Mouse (Mus musculus) CD4-positive, CD25-positive, alpha-beta regulatory T cell, adult 9 weeks (primary cell): ENCODE results near the gene Krt27. TPM values are rescaled to one million over a fixed set of nuclear protein-coding genes. Genes with fewer than 3 reads are reported as not detected.

Source experiments
- polyA plus RNA-seq: library from polyadenylated mRNA; unstranded; fragments of 100-300 nt; shearing (Covaris generic); gene quantifications from one replicate; pipeline ENCODE4 v1.2.1, GENCODE M21; 2017

Gene Krt27
- polyA plus RNA-seq = not detected

DNA sequence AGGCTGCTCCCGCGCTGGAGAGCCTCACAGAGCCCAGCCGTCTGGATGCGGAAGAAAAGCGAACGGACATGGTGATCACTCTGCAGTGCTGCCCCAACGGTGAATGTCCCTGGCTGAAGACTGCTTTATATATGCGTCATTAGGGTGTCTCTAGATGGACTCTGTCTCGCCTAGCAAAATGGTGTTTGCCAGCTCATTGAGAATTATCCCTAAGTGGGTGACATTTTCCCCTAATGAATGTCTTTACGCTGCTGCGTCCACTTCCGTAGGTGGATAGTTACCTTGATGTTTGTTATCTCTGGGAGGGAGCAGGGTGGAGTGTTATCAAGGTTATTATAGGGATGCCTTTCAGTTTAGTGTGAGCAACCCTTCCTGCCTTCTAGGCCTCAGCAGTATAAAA is at the start of gene Krt27:
Gene Krt27 (minus strand): TSS at position 101 of the 400 bp plus-strand sequence.

GRCm38 (mm10) chr11:99389264-99389663 is 38.4 kb upstream of the Krt27 start, which contains the start of gene Krt10:
Gene Krt10 (minus strand): TSS chr11:99389364.

GRCm38 (mm10) chr11:99374803-99375202 is 23.9 kb upstream of the Krt27 start, which contains the start of gene Krt28:
Gene Krt28 (minus strand): TSS chr11:99374903.

DNA sequence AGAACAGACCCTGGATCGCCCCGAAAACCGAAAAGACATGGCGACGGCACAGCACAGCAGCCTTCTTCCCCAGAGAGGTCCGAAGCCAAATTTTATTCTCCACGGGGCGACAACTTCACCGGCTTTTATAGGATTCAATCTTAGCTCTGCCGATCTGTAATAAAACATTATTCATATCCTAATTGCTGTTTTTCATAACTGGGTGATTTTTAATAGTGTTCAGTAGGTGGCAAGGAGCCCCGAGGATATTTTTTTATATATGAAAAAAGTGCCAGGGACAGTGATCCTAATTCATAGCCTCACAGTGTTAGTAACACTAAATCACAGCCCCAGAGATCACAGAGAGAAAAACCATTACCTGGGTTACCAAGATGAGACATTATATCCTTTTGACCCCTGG is 13.0 kb downstream of the Krt27 start, which contains the start of gene Krt26:
Gene Krt26 (minus strand): TSS at position 101 of the 400 bp plus-strand sequence.

DNA sequence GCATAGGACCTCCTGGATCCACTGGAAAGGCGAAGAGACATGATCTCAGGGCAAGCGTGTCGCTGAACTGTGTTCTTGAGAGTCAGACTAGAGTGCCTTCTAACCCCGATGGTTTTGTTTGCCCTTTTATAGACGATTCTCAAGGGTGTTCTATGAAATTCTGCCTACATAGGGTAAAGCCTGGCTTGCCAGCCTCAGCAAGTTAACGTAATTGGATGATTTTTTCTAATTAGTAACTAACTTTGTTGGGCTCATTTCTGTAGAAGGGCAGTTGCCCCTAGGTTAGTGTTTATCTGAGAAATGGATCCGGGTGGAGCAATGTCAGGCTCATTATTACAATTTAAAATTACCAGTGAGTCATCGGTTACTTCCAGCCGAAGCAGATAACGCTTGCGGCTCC is 28.1 kb downstream of the Krt27 start, which contains the start of gene Krt25:
Gene Krt25 (minus strand): TSS at position 101 of the 400 bp plus-strand sequence.

Other genes starting within 250 kb of the Krt27 start
- 633 TPM for gene Ccr7, start 196.0 kb downstream of the Krt27 start, polyA plus RNA-seq
- gene Smarce1, start 120.1 kb downstream of the Krt27 start, polyA plus RNA-seq = 236 TPM
- gene Krt222, start 107.0 kb downstream of the Krt27 start, polyA plus RNA-seq = 1.5 TPM
- gene Krt24, start 65.8 kb downstream of the Krt27 start, polyA plus RNA-seq = not detected
- not detected for gene Krt25, start 28.2 kb downstream of the Krt27 start, polyA plus RNA-seq
- not detected for gene Krt26, start 13.1 kb downstream of the Krt27 start, polyA plus RNA-seq
- not detected for gene Krt28, start 23.8 kb upstream of the Krt27 start, polyA plus RNA-seq
- gene Krt10, start 38.3 kb upstream of the Krt27 start, polyA plus RNA-seq = 18.4 TPM
- gene Krt12, start 71.2 kb upstream of the Krt27 start, polyA plus RNA-seq = not detected
- gene Krt20, start 87.0 kb upstream of the Krt27 start, polyA plus RNA-seq = not detected
- gene Krt23, start 142.0 kb upstream of the Krt27 start, polyA plus RNA-seq = not detected
- not detected for gene Krt39, start 170.2 kb upstream of the Krt27 start, polyA plus RNA-seq
- gene Krt40, start 192.1 kb upstream of the Krt27 start, polyA plus RNA-seq = not detected
- gene Krtap3-3, start 199.8 kb upstream of the Krt27 start, polyA plus RNA-seq = not detected
- not detected for gene Krtap3-2, start 205.7 kb upstream of the Krt27 start, polyA plus RNA-seq
- not detected for gene Gm11939, start 208.4 kb upstream of the Krt27 start, polyA plus RNA-seq
- gene Krtap3-1, start 215.5 kb upstream of the Krt27 start, polyA plus RNA-seq = not detected
- not detected for gene Krtap1-5, start 229.9 kb upstream of the Krt27 start, polyA plus RNA-seq
- not detected for gene Krtap1-4, start 232.6 kb upstream of the Krt27 start, polyA plus RNA-seq
- not detected for gene Krtap1-3, start 240.2 kb upstream of the Krt27 start, polyA plus RNA-seq
- not detected for gene Krtap9-3, start 247.0 kb upstream of the Krt27 start, polyA plus RNA-seq